Mouse (Mus musculus) erythroblast, embryonic 14.5 days (primary cell): Measurements from ENCODE around the gene Adgrl3. TPM values are rescaled to one million over a fixed set of nuclear protein-coding genes. Genes with fewer than 3 reads are reported as not detected.

ENCODE experiments used
- H3K27me3 ChIP-seq: 2 replicates; pipeline ENCODE4 v1.6.1; 2012; ENCODE audit warnings: inconsistent platforms; ENCODE audit not compliant: control insufficient read depth
- H3K36me3 ChIP-seq: 2 replicates; pipeline ENCODE4 v1.6.1; 2012; ENCODE audit warnings: mild to moderate bottlenecking, inconsistent platforms; ENCODE audit not compliant: control insufficient read depth
- H3K4me1 ChIP-seq: 2 replicates; pipeline ENCODE4 v1.6.1; 2012; ENCODE audit warnings: inconsistent platforms; ENCODE audit not compliant: control insufficient read depth
- H3K4me3 ChIP-seq: replicated peaks from 2 replicates; pipeline ENCODE3; 2012; ENCODE audit warnings: moderate library complexity, mild to moderate bottlenecking, inconsistent platforms
- H3K9me3 ChIP-seq: 2 replicates; pipeline ENCODE4 v1.6.1; 2012; ENCODE audit warnings: low read length, inconsistent platforms, mixed read lengths; ENCODE audit not compliant: control insufficient read depth
- GATA1 ChIP-seq: IDR thresholded peaks from 2 replicates; pipeline ENCODE4 v1.6.1; 2012; ENCODE audit warnings: low read length, inconsistent platforms, mixed read lengths
- TAL1 ChIP-seq: IDR thresholded peaks from 3 replicates; pipeline ENCODE4 v1.6.1; 2012; ENCODE audit warnings: low read length, inconsistent platforms, mixed read lengths
- polyA plus RNA-seq: library from polyadenylated mRNA; stranded (reverse); fragments of >175 nt; gene quantifications from 2 replicates; pipeline ENCODE4 v1.2.3, GENCODE M21; 2012

Adgrl3 gene
- polyA plus RNA-seq, 1 experiment: not detected

DNA sequence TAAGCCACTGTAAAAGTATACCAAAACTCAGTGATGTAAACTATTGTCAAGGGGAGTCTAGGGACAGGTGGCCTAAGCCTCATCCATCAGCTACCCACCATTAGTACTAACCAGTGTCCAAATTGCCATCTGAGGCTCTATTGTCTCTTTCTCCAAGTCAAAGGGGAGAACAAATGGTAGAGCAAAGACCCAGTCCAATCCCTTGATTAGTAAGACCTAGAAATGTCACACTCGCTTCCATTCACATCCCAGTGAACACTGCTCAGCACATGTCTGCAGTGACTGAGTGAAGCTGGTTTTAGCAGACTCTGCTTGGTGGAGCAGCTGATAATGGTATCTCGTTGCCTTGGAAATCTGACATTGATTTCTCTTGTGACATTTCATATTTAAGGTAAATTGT lies 735.8 kb downstream of the Adgrl3 start:
- H3K36me3 ChIP-seq: no peaks in the 10 kb centered on the region
- no peak overlapping the region for H3K4me3 ChIP-seq
- no peaks in the 10 kb centered on the region for H3K27me3 ChIP-seq
- no peaks in the 10 kb centered on the region for H3K4me1 ChIP-seq
- TF ChIP-seq GATA1 (no peak), TAL1 (no peak)
- no peaks in the 10 kb centered on the region for H3K9me3 ChIP-seq

- Histone ChIP-seq H3K36me3 (no peaks in the 10 kb centered on the region), H3K27me3 (no peaks in the 10 kb centered on the region), H3K4me3 (no peak overlapping the region), H3K4me1 (no peaks in the 10 kb centered on the region), H3K9me3 (no peaks in the 10 kb centered on the region)
- TF ChIP-seq GATA1: no peak
- TF ChIP-seq TAL1: no peak
Measured at GRCm38 (mm10) chr5:81757093-81757725, 737.3 kb downstream of the Adgrl3 start.

DNA sequence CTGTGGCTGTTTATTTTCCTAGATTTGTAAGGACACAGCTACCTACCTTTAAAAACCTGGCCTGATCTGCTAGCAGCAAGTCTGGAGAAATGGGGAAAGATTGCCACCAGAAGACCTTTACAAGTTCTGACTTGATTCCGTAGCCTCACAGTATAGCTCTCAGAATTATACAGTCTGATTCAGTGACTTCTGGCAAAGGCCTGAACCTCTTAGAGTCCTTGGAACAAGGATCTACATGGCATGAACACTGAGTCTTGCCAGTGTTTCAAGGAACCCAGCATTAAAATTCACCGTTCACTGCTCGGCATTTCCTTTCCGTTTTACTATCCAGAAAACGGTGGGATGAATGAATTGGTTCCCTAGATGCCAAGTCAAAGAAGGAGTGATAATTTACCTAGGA lies 756.3 kb downstream of the Adgrl3 start:
- Histone ChIP-seq H3K36me3 (no peaks in the 10 kb centered on the region), H3K9me3 (no peaks in the 10 kb centered on the region), H3K27me3 (no peaks in the 10 kb centered on the region), H3K4me1 (no peaks in the 10 kb centered on the region), H3K4me3 (no peak overlapping the region)
- TF ChIP-seq GATA1 (no peak), TAL1 (no peak)

GRCm38 (mm10) chr5:81776746-81777145 lies 756.8 kb downstream of the Adgrl3 start:
- Histone ChIP-seq H3K27me3 (no peaks in the 10 kb centered on the region), H3K4me3 (no peak overlapping the region), H3K9me3 (no peaks in the 10 kb centered on the region), H3K4me1 (no peaks in the 10 kb centered on the region), H3K36me3 (no peaks in the 10 kb centered on the region)
- TF ChIP-seq TAL1: no peak
- no peak for TF ChIP-seq GATA1

- Histone ChIP-seq H3K9me3 (no peaks in the 10 kb centered on the region), H3K4me1 (no peaks in the 10 kb centered on the region), H3K4me3 (no peak overlapping the region), H3K27me3 (no peaks in the 10 kb centered on the region), H3K36me3 (no peaks in the 10 kb centered on the region)
- TF ChIP-seq GATA1 (no peak), TAL1 (no peak)
Measured at GRCm38 (mm10) chr5:81784770-81785169, 764.8 kb downstream of the Adgrl3 start.

DNA sequence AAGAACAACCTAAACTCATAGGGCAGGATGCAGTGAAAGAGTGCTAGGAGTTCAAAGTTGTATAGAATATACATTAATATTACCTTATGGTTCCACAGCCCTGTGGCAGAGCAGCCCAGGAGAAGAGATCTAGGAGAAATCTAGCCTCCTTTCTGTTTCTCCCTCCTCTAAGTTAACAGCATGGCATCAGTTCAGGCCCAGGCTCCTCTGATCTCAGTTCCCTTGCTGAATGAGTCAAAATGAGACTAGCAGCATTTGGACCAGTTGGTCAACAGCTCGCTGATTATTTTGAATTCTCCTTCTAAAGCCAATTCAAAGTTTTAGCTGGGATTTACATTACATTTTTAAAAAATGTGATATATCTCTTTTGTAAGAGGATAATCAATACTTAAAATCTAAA lies 770.8 kb downstream of the Adgrl3 start:
- Histone ChIP-seq H3K27me3 (no peaks in the 10 kb centered on the region), H3K36me3 (no peaks in the 10 kb centered on the region), H3K4me1 (no peaks in the 10 kb centered on the region), H3K9me3 (peaks cover 8% of the 10 kb centered on the region), H3K4me3 (no peak overlapping the region)
- TF ChIP-seq TAL1 (no peak), GATA1 (no peak)

DNA sequence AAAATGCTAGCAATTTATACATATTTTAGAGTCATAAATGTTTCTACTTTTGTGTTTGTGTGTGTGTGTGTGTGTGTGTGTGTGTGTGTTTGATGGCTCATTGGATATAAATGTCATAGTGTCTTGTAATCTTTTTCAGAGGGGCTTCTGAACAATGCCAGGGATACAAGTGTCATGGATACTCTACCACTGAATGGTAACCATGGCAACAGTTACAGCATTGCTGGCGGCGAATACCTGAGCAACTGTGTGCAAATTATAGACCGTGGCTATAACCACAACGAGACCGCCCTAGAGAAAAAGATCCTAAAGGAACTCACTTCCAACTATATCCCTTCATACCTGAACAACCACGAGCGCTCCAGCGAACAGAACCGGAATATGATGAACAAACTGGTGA lies 774.2 kb downstream of the Adgrl3 start:
- TF ChIP-seq GATA1 (no peak), TAL1 (no peak)
- Histone ChIP-seq H3K4me1 (no peaks in the 10 kb centered on the region), H3K36me3 (no peaks in the 10 kb centered on the region), H3K9me3 (peaks cover 8% of the 10 kb centered on the region), H3K27me3 (no peaks in the 10 kb centered on the region), H3K4me3 (no peak overlapping the region)

DNA sequence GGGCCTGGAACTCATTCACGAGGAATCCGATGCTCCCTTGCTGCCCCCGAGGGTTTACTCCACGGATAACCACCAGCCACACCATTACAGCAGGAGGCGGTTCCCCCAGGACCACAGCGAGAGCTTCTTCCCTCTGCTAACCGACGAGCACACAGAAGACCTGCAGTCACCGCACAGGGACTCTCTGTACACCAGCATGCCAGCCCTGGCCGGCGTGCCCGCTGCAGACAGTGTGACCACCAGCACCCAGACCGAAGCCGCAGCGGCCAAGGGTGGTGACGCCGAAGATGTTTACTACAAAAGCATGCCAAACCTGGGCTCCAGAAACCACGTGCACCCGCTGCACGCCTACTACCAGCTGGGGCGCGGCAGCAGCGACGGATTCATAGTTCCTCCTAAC lies 774.7 kb downstream of the Adgrl3 start:
- TF ChIP-seq GATA1 (no peak), TAL1 (no peak)
- H3K27me3 ChIP-seq: no peaks in the 10 kb centered on the region
- H3K9me3 ChIP-seq: peaks cover 8% of the 10 kb centered on the region
- H3K4me1 ChIP-seq: no peaks in the 10 kb centered on the region
- no peak overlapping the region for H3K4me3 ChIP-seq
- H3K36me3 ChIP-seq: no peaks in the 10 kb centered on the region

DNA sequence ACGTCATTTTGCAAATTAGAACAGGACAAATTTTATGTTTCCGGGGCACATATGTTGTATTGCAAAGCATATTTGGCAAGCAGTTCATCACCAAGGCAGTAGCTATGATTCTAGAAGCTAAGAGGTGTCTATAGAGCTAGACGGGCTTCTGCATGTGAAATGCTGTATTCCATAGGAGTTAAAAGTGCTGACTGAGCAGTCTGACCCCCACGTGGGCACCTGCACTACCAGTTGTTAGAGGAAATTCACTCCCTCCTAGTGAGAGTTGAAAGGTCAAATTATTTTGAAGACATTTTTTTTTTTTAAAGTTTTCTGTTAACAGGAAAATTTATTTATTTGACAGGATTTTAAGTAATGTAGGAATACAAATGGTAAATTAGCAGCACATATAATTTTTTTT lies 776.2 kb downstream of the Adgrl3 start:
- TF ChIP-seq TAL1 (no peak), GATA1 (no peak)
- peaks cover 8% of the 10 kb centered on the region for H3K9me3 ChIP-seq
- H3K4me1 ChIP-seq: no peaks in the 10 kb centered on the region

DNA sequence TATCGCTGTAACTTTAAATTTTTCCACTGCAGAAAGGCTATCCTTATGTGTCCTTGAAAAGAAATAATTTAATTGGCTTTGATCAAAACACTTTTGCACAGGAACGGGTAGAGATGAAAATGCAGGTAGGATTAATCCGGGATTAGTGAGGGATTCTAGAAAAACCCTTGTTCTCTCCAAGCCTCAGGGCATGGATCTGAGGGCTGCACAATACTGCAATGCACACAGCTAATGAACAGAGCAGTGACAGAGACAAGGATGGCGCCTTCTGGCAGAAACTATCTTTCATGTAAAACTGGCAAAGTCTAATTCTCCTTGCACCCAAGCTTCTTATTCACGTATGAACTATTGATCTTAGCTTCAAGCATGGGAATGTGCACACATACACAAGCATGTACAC lies 791.0 kb downstream of the Adgrl3 start:
- no peak overlapping the region for H3K4me3 ChIP-seq
- no peaks in the 10 kb centered on the region for H3K4me1 ChIP-seq
- TF ChIP-seq GATA1 (no peak), TAL1 (no peak)
- peaks cover 4% of the 10 kb centered on the region for H3K9me3 ChIP-seq
- H3K27me3 ChIP-seq: no peaks in the 10 kb centered on the region
- H3K36me3 ChIP-seq: no peaks in the 10 kb centered on the region

More for the DNA sequence above, 776.2 kb downstream of the Adgrl3 start:
- Histone ChIP-seq H3K4me3 (no peak overlapping the region), H3K36me3 (no peaks in the 10 kb centered on the region), H3K27me3 (no peaks in the 10 kb centered on the region)
